Mouse (Mus musculus): ENCODE data around the gene Cdkn3.
"Not testable (repeated sequence)": the region's sequence is repeated elsewhere in the genome, so short reads cannot be mapped to it uniquely, and the experiment has no call there.

Cdkn3 gene

DNA sequence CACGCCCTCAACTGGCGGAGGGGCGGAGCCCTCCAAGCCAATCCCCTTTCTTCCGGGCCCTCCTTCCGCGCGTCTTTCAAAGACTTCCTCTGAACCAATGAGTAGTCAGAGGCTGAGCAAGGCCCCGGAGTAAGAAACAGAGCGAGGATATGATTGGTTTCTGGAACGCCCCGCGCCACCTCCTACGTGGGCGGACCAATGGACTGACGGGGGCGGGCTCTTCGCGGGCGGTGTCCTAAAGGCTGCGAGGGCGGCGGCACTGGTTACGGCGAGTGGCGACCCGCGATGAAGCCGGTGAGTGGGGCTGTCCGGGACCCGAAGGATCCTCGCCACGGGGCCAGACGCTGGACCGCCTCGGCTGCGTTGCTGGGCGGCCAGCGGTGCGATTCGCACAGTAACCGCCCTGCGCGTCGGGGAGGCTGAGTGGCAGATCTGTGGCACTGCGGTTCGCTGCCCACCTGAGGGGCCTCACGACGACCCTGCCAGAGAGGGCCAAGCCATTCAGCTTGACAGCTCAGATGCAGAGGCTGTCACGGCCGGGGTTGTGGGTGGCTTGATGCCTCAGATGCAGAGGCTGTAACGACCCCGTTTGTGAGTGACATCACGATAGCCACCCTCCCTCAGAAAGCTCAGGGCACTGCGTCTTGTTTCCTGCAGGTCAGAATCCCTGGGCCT is at the start of gene Cdkn3:
Gene Cdkn3 (plus strand): TSS at position 187 of the 675 bp plus-strand sequence.
- peak; percentile 93 for DNase-seq

GRCm38 (mm10) chr14:46718483-46718922 is 41.8 kb upstream of the Cdkn3 start:
- no peak for DNase-seq

DNA sequence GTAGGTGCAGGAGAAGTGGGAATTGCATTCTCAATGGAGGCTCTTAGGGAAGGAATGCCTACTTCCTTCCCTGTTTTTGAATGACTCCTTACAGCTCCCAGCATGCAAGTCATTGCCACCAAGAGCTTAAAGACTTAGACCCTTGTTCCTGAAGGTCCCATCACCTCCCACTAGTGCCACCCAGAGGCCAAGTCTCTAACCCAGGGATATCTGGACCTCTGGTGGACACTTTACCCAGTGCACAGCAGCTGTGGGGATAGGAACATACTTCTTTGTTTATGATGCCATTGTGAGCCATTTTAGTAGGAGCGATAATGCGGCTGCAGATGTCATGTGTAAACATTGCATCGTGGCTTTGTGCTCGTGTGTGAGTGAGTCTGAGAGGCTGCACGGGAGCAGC is 38.3 kb upstream of the Cdkn3 start:
- no peak for DNase-seq

DNA sequence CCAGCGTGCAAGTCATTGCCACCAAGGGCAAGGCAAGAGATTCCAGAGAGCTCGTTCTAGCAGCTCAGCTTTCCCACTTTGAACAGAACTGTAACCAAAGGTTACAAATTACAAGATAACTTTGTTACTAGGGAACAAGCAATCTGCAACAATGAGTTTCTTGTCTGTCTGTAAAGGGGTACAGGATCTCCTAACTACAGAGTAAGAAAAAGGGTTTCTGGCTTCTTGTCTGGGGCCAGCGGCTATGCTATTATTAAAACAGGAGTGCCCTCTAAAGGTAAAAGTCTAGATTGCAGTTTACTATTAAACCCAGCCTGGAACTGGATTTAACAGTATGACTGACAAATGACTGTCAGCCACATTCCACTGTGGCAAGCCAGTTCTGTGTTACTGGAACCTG is 36.5 kb upstream of the Cdkn3 start:
- DNase-seq, result no peak

- DNase-seq, result no peak
Observed at GRCm38 (mm10) chr14:46724941-46725340, 35.4 kb upstream of the Cdkn3 start.

- no peak for DNase-seq
Observed at GRCm38 (mm10) chr14:46725743-46726142, 34.6 kb upstream of the Cdkn3 start.

DNA sequence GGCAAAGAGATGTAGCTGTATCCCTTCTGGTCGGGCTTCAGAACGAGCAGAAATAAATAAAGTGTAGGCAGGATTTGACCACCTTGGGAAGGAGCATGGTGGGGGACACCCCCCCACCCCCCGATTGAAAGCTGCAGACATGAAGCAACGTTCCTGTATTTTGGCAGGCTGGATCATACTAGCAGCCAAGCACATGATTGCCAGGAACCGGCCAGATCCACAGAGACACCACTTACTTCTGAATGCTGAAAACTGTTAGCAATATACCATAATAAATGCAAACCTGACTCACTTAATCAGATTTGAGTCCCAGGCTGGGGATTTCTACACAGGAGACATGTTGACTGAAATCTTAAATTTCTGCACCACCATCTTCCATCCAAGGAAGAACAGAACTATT is 26.1 kb upstream of the Cdkn3 start:
- DNase-seq, result no peak

DNA sequence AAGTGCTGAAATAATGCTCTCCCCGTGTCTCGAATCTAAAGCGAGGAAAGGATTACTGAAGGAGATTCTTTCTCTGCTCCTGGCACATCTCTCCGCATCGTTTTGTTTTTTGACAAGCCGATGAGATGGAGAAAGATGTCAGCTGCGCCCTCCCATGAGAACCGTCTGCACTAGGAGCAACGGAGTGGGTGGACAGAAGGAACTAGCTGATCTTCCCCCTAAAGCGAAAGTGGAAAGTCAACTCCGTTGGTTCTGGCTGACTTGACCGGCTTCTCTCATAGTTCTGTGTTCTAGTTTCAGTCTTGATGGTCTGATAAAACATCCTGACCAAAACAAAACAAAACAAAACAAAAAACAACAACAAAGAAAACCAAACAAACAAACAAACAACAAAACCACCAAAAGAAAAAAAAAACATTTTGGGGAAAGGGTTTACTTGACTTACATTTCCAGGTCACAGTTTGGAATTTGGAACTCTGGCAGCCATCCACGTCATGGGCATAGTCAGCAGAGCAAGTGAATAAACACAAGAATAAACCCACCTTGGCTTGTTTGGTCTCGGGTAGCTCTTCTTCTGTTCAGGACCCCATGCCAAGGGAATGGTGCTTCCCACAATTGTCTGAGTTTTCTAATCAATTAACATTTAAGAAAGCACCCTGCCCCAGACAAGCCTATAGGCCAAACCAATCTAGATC is 25.4 kb upstream of the Cdkn3 start:
- peak; percentile 10 for DNase-seq

DNA sequence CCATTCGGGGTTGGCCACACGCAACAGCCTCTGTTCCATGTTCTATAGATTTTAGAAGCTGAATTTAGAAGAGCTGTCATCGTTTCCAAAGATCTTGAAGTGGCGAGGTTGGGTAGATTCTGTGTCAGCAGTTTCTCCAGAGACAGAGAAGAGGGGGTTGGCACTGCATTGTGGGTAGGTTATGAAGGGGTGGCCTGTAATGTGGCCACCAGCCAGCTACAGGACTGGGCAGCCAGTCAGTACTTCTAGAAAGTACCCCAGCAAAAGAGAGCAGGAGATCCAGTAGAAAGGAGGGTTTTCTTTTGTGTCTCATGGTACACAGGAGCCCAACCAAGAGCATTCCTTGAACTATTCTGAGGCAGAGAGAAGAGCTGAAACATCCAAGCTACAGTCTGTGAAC is 24.0 kb upstream of the Cdkn3 start:
- no peak for DNase-seq

- not testable (repeated sequence) for DNase-seq
Observed at GRCm38 (mm10) chr14:46737346-46737745, 23.0 kb upstream of the Cdkn3 start.

DNA sequence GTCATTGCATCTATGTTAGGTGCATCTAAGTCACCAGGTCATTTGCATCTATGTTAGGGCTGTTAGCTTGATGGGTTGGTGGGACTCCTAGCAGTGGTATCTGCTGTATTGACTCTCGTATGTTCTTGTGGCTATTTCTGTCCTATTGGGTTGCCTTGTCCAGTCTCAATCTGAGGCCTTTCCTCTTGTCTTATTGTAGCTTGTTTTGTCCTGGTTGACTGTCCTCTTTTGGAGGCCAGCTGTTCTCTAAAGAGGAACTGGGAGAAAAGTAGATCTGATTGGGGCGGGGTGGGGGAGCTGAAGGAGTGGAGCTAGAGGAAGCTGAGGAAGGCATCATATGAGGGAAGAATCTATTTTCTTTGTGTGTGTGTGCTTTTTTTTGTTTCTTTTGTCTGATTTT is 17.7 kb upstream of the Cdkn3 start:
- no peak for DNase-seq

- no peak for DNase-seq
Observed at GRCm38 (mm10) chr14:46745413-46745812, 14.9 kb upstream of the Cdkn3 start.

GRCm38 (mm10) chr14:46754371-46754770 is 6.0 kb upstream of the Cdkn3 start:
- not testable (repeated sequence) for DNase-seq

DNA sequence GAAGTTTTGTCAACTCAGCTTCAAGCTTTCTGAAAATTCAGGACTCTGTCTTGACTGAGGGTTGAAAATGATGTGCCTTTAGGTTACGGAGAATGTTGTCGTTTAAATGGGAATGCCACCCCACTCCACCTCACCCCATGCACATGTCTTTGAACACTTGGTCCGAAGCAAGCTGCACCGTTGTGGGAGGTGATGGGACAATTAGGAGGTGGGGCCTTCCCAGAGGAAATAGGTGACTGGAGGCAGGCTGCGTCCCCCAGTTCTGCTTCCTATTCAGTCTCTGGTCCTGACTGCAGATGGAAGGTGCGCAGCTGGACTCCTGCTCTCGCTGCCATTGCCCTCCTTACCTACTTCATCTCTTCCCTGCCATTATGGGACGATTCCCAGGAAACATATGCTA is 4.5 kb upstream of the Cdkn3 start:
- DNase-seq, result no peak

- no peak for DNase-seq
Observed at GRCm38 (mm10) chr14:46757736-46758135, 2.6 kb upstream of the Cdkn3 start.

DNA sequence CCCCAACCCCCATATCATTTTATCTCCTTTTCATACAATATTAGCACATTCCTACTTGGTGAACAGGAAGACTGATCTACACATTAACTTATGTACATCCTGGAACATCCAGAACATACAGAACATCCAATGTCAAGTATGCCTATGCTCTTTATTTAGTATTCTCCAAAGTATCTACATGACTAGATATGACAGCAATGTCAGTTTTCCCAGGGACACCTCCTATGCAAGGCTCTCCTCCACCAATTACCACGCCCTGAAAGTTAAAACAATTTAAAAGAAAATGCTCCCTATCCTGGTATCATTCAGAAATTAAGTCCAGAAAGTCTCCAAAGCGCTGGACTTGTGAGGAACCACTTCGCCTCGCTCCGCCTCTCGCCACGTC is 379 bp upstream of the Cdkn3 start:
- no peak for DNase-seq

DNA sequence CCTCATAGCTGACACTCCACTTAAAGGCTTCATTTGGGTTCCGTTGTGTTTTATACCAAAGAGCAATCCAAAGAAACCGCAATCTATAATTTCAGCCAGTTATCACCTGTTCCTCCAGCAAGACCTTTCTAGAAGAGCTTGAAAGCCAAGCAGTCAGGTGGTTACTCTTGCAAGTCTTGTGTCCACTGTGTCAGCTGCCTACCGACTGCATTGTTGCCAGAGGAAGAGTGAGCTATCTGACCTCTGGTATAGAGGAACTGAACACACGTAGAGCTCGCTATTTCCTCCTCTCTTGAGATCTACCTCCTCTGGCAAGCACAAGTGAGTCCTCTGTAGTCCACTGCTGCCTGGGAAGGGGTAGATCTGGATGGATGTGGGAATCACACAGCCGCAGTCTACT is 845 bp downstream of the Cdkn3 start:
- DNase-seq, result no peak

GRCm38 (mm10) chr14:46767116-46767515 is 6.8 kb downstream of the Cdkn3 start:
- peak; percentile 66 for DNase-seq

DNA sequence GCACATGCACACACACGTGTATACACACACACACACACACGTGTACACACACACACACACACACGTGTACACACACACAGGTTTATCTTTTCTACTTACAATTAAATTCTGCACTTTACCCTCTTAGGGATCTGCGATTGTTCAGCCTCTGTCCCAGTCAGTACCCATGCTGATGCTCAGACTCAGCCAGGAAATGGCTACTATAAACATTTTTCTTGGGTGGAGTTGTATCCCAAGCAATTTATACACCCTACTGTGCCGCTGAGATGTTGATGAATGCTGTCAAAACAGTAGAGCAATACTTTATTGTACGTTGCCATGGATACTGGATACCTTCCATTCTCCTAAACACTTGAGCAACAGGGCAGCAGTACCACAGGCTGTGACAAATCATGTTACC is 9.7 kb downstream of the Cdkn3 start:
- DNase-seq, result no peak

DNA sequence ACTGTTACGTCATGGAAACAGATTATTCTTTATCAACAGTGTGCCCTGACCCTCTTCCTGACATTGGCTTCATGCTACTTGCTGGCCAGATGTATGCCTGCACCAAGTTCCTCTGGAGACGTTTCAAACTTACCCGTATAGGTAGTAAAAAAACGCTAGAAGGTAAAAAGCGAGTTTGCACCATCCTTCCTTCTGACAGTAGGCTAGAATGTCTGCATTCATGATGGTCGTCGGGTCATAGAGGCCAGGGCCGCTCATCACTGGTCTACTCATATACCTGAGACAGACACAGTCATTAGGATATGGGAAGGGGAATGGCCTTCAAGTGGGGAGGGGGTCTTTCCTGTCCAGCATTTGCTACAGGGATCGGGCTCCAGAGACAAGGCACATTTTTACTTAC is 18.4 kb downstream of the Cdkn3 start:
- no peak for DNase-seq

GRCm38 (mm10) chr14:46779217-46779616 is 18.9 kb downstream of the Cdkn3 start:
- no peak for DNase-seq

- DNase-seq, result no peak
Observed at GRCm38 (mm10) chr14:46781086-46781485, 20.7 kb downstream of the Cdkn3 start.

DNA sequence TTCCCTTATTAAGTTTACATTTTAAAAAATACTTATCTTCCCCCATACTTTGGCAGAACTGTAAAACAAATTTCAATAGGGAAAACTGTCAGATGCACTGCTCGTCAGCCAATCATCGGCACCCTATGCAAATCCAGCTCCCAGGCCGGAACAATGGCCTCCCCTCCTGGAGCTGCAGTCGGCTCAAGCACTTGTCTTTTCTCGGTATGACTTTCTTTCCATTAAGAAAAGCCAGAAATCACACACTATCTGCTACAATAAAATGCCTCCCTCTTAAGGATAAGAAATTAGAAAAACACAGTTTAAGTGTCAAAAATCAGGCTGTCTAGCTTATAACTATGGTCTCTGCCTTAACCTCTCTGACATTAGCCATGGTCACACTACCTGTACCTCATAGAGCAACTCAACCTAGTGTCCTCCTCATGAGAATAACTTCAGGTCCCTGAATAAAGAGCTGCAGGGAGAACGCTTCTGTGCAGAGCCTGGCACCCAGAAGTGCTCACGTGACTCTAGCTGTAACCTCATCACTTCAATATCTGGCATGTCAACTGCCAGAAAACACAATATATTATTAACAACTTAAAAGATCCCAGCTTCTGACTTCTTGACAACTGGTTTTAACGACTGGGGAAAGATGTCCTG is 22.0 kb downstream of the Cdkn3 start:
- no peak for DNase-seq

DNA sequence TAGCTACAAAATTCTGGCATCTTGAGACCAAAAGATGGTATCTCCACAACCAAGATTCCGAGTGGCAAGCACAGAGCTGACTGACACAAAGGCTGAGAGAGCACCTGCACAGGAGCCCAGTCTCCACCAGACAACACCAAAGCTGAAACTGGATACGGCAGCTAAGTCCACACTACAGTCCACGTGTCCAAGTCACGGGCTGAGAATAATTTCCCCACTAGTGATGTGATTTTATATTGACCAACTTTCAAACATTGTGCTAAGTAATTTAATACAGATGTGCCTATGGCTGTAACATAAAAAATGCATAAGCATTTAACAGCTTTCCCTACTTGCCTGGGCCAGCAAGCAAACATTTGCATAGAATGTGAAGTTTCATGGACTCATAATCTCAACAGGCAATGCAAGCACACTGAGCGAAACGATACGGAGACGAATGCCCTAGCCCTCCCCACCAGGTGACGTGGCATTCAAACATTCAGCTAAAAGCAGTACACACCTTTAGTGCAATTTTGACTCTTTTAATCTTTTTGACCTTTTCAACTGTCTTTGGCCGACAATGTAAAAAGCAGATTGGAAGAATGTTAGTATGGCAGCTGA is 23.1 kb downstream of the Cdkn3 start:
- no peak for DNase-seq
